Mouse (Mus musculus) hindbrain, embryonic 13.5 days (tissue): ENCODE measurements around the gene Casp6. TPM values are rescaled to one million over a fixed set of nuclear protein-coding genes. Genes with fewer than 3 reads are reported as not detected.

ENCODE experiments used
- polyA plus RNA-seq: library from polyadenylated mRNA; unstranded; fragments of >200 nt; fragmentation: Nextera tagmentation; extraction: Ambion mirVana; gene quantifications from 2 replicates; pipeline ENCODE4 v1.2.1, GENCODE M21; 2015

Gene Casp6
- polyA plus RNA-seq, 1 experiment from 2014 or later = 38.7 TPM

Other genes starting within 250 kb of the Casp6 start
- gene Egf, start 146.1 kb upstream of the Casp6 start, polyA plus RNA-seq = 2.7 and 2.9 TPM in 2 replicates
- gene Lrit3, start 97.4 kb upstream of the Casp6 start, polyA plus RNA-seq = not detected in 2 replicates
- 0.22 and 0.29 TPM in 2 replicates for gene Rrh, start 78.8 kb upstream of the Casp6 start, polyA plus RNA-seq
- gene Gar1, start 70.0 kb upstream of the Casp6 start, polyA plus RNA-seq = 44.6 and 46.4 TPM in 2 replicates
- 0.41 and 0.51 TPM in 2 replicates for gene Cfi, start 65.5 kb upstream of the Casp6 start, polyA plus RNA-seq
- gene Pla2g12a, start 22.8 kb upstream of the Casp6 start, polyA plus RNA-seq = 28.3 and 30.0 TPM in 2 replicates
- gene Mcub, start 68.8 kb downstream of the Casp6 start, polyA plus RNA-seq = 3.6 and 4.0 TPM in 2 replicates
- gene Sec24b, start 160.1 kb downstream of the Casp6 start, polyA plus RNA-seq = 28.6 and 30.2 TPM in 2 replicates
- 3.4 and 3.6 TPM in 2 replicates for gene Col25a1, start 230.1 kb downstream of the Casp6 start, polyA plus RNA-seq